Mouse (Mus musculus) forebrain, embryonic 13.5 days (tissue): Measurements from ENCODE around the gene Lrpap1. TPM values are rescaled to one million over a fixed set of nuclear protein-coding genes. Genes with fewer than 3 reads are reported as not detected.
A peak's percentile ranks its signal among the peaks of the same experiment; 100 is the strongest.

Experiments used
- ATAC-seq: fragments of 200-750 bp; cut with Nextera tagmentation; 2 replicates; pipeline ENCODE4 v1.8.0; 2017
- H3K27ac ChIP-seq: fragments of 300-500 bp; sonication (generic); 2 replicates; pipeline ENCODE4 v1.5.1; 2015; ENCODE audit warnings: inconsistent platforms, mild to moderate bottlenecking, moderate library complexity
- H3K27me3 ChIP-seq: fragments of 300-500 bp; sonication (generic); 2 replicates; pipeline ENCODE4 v1.6.1; 2015; ENCODE audit warnings: mild to moderate bottlenecking, inconsistent platforms
- H3K36me3 ChIP-seq: fragments of 300-500 bp; sonication (generic); 2 replicates; pipeline ENCODE4 v1.6.1; 2015; ENCODE audit warnings: mild to moderate bottlenecking, inconsistent platforms; ENCODE audit not compliant: poor library complexity, severe bottlenecking
- H3K4me1 ChIP-seq: fragments of 300-500 bp; sonication (generic); 2 replicates; pipeline ENCODE4 v1.6.1; 2015; ENCODE audit warnings: inconsistent platforms
- H3K4me2 ChIP-seq: fragments of 300-500 bp; sonication (generic); 2 replicates; pipeline ENCODE4 v1.6.1; 2015; ENCODE audit warnings: inconsistent platforms, mild to moderate bottlenecking, moderate library complexity
- H3K4me3 ChIP-seq: fragments of 300-500 bp; sonication (generic); 2 replicates; pipeline ENCODE4 v1.5.1; 2015; ENCODE audit warnings: mild to moderate bottlenecking, inconsistent platforms
- H3K9ac ChIP-seq: fragments of 300-500 bp; sonication (generic); 2 replicates; pipeline ENCODE4 v1.6.1; 2015; ENCODE audit warnings: mild to moderate bottlenecking, inconsistent platforms
- H3K9me3 ChIP-seq: fragments of 300-500 bp; sonication (generic); replicated peaks from 2 replicates; pipeline ENCODE4 v1.6.1; 2016; ENCODE audit warnings: inconsistent platforms
- WGBS: fragments of 180-500 bp; shearing (Covaris S2); methylation state at CpG from one replicate; pipeline ENCODE4 v1.1.7; 2015; 5-methylcytosine and 5-hydroxymethylcytosine counted together
- polyA plus RNA-seq: library from polyadenylated mRNA; unstranded; fragments of >200 nt; fragmentation: Nextera tagmentation; extraction: Ambion mirVana; gene quantifications from 2 replicates; pipeline ENCODE4 v1.2.1, GENCODE M21; 2015

The Lrpap1 gene
- polyA plus RNA-seq, 1 experiment from 2014 or later, result 104 TPM

GRCm38 (mm10) chr5:35137510-35138182 is 32.1 kb upstream of the Lrpap1 start:
- ATAC-seq, result peak; percentile 74
- WGBS, result 54% methylated on average over 13 of the region's 13 CpGs
- Histone ChIP-seq H3K9me3 (no peaks in the 10 kb centered on the region), H3K27ac (peak overlapping the region; percentile 93), H3K4me1 (peaks cover 39% of the 10 kb centered on the region), H3K4me2 (0 out of 2 replicates have a peak overlapping the region, but pooled peaks have one; percentile 8), H3K36me3 (no peaks in the 10 kb centered on the region), H3K27me3 (no peaks in the 10 kb centered on the region), H3K9ac (no peak overlapping the region), H3K4me3 (no peak overlapping the region)

DNA sequence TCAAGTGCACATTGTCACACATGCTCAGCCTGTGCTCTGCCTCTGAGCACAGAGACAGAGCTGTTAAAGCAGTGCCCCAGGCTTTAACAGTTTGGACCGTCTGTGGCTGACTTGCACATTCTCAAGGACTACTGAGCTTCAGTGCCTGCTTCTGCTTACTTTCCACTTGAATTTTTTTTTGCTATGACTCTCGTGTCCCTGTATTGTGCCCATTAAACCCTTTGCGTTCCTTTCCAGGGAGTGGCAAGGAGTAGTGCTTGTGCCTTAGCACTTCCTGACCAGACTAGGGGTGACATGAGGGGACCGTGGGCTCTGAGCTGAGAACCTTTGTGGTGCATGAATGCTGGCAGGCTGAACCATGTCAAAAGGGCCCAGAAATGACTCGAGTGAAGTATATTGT is 30.3 kb upstream of the Lrpap1 start:
- H3K27me3 ChIP-seq, result no peaks in the 10 kb centered on the region
- no peak overlapping the region for H3K4me2 ChIP-seq
- H3K4me3 ChIP-seq, result no peak overlapping the region
- no peak for ATAC-seq
- no peaks in the 10 kb centered on the region for H3K36me3 ChIP-seq
- no peaks in the 10 kb centered on the region for H3K9me3 ChIP-seq
- no peak overlapping the region for H3K9ac ChIP-seq
- 83% methylated on average over 5 of the region's 5 CpGs for WGBS
- peaks cover 33% of the 10 kb centered on the region for H3K4me1 ChIP-seq
- no peak overlapping the region for H3K27ac ChIP-seq

- no peak overlapping the region for H3K4me2 ChIP-seq
These were observed 28.7 kb upstream of the Lrpap1 start for GRCm38 (mm10) chr5:35134286-35134685.

DNA sequence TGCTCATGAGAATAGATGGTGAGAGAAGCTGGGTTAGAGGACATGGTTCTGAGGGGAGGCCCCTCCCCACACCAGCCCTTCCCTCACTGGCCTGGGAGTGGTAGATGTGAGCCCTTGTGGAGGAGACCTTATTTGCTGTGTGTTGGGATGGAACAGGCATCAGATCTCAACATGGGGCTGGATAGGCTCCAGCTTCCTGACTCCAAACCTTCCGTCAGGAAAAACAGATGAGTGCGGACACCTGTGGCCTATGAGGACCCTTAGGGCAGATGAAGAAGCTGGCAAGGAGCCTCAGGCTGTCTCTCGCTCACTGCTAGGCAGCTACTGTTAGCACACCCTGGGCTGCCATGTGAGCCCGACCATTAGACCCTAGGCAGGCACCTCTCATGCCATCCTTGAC is 27.9 kb upstream of the Lrpap1 start:
- H3K9me3 ChIP-seq, result no peaks in the 10 kb centered on the region; the same call in 1 of the 2 replicates
- no peak overlapping the region for H3K9ac ChIP-seq
- no peaks in the 10 kb centered on the region for H3K36me3 ChIP-seq
- H3K4me3 ChIP-seq, result no peak overlapping the region
- no peaks in the 10 kb centered on the region for H3K27me3 ChIP-seq
- peaks cover 28% of the 10 kb centered on the region for H3K4me1 ChIP-seq
- no peak overlapping the region for H3K4me2 ChIP-seq
- no peak for ATAC-seq
- WGBS, result 87% methylated on average over 4 of the region's 4 CpGs
- no peak overlapping the region for H3K27ac ChIP-seq

More at GRCm38 (mm10) chr5:35134286-35134685, 28.7 kb upstream of the Lrpap1 start:
- no peak for ATAC-seq
- Histone ChIP-seq H3K9me3 (no peaks in the 10 kb centered on the region; the same call in 1 of the 2 replicates), H3K4me1 (peaks cover 31% of the 10 kb centered on the region), H3K36me3 (no peaks in the 10 kb centered on the region), H3K4me3 (no peak overlapping the region), H3K27me3 (no peaks in the 10 kb centered on the region), H3K9ac (no peak overlapping the region), H3K27ac (no peak overlapping the region)
- 71% methylated on average over 3 of the region's 3 CpGs for WGBS

GRCm38 (mm10) chr5:35132278-35132980 is 26.9 kb upstream of the Lrpap1 start:
- Histone ChIP-seq H3K36me3 (no peaks in the 10 kb centered on the region), H3K27ac (no peak overlapping the region), H3K27me3 (no peaks in the 10 kb centered on the region), H3K4me3 (no peak overlapping the region), H3K9me3 (no peaks in the 10 kb centered on the region; the same call in 1 of the 2 replicates), H3K9ac (no peak overlapping the region; the same call in none of the 2 replicates), H3K4me2 (no peak overlapping the region), H3K4me1 (peaks cover 17% of the 10 kb centered on the region)
- WGBS, result 89% methylated on average over 9 of the region's 9 CpGs
- no peak for ATAC-seq

GRCm38 (mm10) chr5:35131773-35132172 is 26.2 kb upstream of the Lrpap1 start:
- H3K4me3 ChIP-seq, result no peak overlapping the region
- no peak overlapping the region for H3K4me2 ChIP-seq
- ATAC-seq, result peak; percentile 55
- WGBS, result 4% methylated on average over 7 of the region's 7 CpGs
- no peak overlapping the region; the same call in 1 of the 2 replicates for H3K9ac ChIP-seq
- no peaks in the 10 kb centered on the region; the same call in 1 of the 2 replicates for H3K9me3 ChIP-seq
- H3K4me1 ChIP-seq, result peaks cover 14% of the 10 kb centered on the region
- H3K27me3 ChIP-seq, result no peaks in the 10 kb centered on the region
- no peak overlapping the region for H3K27ac ChIP-seq
- no peaks in the 10 kb centered on the region for H3K36me3 ChIP-seq

- no peak for ATAC-seq
- Histone ChIP-seq H3K4me3 (no peak overlapping the region), H3K9ac (no peak overlapping the region), H3K27ac (no peak overlapping the region), H3K9me3 (no peaks in the 10 kb centered on the region; the same call in 1 of the 2 replicates), H3K27me3 (no peaks in the 10 kb centered on the region), H3K36me3 (no peaks in the 10 kb centered on the region), H3K4me2 (no peak overlapping the region), H3K4me1 (peaks cover 14% of the 10 kb centered on the region)
- 38% methylated on average over 1 of the region's 1 CpGs for WGBS
These were observed 25.7 kb upstream of the Lrpap1 start for GRCm38 (mm10) chr5:35131237-35131636.

DNA sequence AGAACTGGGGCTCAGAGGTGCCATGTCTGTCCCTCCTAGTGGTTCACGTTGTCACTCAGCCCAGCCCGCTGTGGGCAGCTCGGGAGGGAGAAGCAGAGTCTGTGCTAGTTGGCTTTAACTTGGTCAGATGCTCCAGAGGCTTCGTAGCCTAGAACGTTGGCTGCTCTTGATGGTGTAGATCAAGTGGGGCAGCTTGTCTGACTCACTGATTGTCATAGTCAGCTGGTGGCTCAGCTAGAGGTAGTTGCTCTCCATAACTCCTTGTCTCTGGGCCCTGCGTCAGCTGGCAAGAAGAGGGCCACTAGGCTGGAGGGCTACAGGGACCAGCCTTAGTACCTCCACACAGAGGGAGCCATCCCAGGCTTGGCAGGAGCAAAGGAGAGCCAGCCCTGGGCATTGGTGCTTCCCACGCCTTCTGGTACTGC is 24.2 kb upstream of the Lrpap1 start:
- no peaks in the 10 kb centered on the region for H3K36me3 ChIP-seq
- H3K27me3 ChIP-seq, result no peaks in the 10 kb centered on the region
- no peak overlapping the region for H3K4me3 ChIP-seq
- H3K4me1 ChIP-seq, result peaks cover 14% of the 10 kb centered on the region
- H3K27ac ChIP-seq, result peak overlapping the region; percentile 71
- no peak overlapping the region for H3K9ac ChIP-seq
- H3K4me2 ChIP-seq, result no peak overlapping the region
- WGBS, result 87% methylated on average over 7 of the region's 7 CpGs
- H3K9me3 ChIP-seq, result no peaks in the 10 kb centered on the region; the same call in 1 of the 2 replicates
- ATAC-seq, result no peak; the same call in 1 of the 2 replicates

DNA sequence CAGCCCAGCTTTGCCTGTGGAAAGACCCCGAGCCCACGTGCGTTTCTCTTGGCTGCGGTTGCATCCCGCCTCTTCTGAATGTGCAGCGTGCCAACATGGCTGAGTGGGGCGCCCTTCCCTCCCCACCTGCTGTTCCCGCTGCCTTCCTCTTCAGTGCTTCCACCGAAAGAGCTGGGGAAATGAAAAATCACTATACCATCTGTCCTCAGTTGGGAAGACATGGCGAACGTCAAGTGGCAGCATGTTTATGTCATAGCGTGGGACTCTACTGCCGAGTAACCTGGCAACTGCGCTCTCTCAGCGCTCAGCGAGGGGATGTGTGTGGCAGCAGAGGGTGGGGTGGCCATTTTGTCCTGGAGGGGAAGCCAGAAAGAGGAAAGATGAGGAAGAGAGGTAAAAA is 23.6 kb upstream of the Lrpap1 start:
- 77% methylated on average over 16 of the region's 16 CpGs for WGBS
- no peak overlapping the region for H3K4me3 ChIP-seq
- peak overlapping the region; percentile 71 for H3K27ac ChIP-seq
- no peaks in the 10 kb centered on the region for H3K27me3 ChIP-seq
- no peak overlapping the region for H3K9ac ChIP-seq
- H3K9me3 ChIP-seq, result no peaks in the 10 kb centered on the region; the same call in 1 of the 2 replicates
- peaks cover 14% of the 10 kb centered on the region for H3K4me1 ChIP-seq
- peak; percentile 81; the same call in 1 of the 2 replicates for ATAC-seq
- no peaks in the 10 kb centered on the region for H3K36me3 ChIP-seq
- no peak overlapping the region for H3K4me2 ChIP-seq

DNA sequence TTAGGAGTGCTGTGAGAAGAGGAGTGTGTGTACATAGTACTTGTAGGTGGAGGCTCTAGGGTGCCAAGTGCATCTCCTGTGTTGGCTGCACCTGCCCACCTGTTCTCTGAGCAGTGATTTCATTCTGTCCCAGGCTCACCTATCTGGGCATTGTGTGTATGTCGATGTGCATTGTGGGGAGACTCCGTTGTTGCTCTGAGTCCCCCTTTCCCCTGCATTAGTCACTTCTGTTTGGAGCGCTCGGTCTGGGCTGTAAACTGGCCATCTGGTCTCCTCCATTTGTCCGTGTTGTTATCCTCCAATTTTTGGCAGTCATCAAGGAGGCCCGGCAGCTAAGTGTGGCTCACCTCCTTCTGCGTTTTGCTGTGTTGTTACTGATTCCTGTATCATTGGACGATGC is 14.5 kb upstream of the Lrpap1 start:
- ATAC-seq, result peak; percentile 65; the same call in 1 of the 2 replicates
- WGBS, result 76% methylated on average over 8 of the region's 8 CpGs

DNA sequence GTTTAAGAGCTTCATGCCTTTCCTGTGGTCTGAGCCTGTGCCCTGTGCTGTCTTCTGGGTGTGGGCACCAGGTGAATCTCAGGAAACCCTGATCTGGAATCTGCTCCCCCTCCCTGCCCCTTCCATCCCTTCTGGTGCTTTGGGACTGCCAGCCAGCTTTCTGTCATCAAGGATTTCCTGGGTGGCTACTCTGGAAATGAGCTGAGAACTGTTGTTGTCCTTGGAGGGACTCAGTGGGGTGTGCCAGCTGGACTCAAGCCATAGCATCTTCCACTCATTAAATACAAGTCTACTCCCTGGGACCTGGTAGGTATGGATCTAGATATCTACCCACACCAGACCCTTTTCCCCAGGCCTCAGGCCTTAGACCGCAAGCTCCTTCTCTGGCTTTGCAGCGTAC is 12.9 kb upstream of the Lrpap1 start:
- ATAC-seq, result 0 out of 2 replicates have a peak, but pooled peaks have one; percentile 30
- Histone ChIP-seq H3K27ac (no peak overlapping the region), H3K9ac (no peak overlapping the region)

More for the DNA sequence above, 14.5 kb upstream of the Lrpap1 start:
- no peak overlapping the region for H3K4me2 ChIP-seq
- no peak overlapping the region for H3K4me3 ChIP-seq
- no peak overlapping the region for H3K9ac ChIP-seq
- no peaks in the 10 kb centered on the region for H3K9me3 ChIP-seq
- no peaks in the 10 kb centered on the region for H3K27me3 ChIP-seq
- H3K4me1 ChIP-seq, result peaks cover 9% of the 10 kb centered on the region
- H3K36me3 ChIP-seq, result no peaks in the 10 kb centered on the region
- H3K27ac ChIP-seq, result no peak overlapping the region; the same call in 1 of the 2 replicates

GRCm38 (mm10) chr5:35117633-35118032 is 12.1 kb upstream of the Lrpap1 start:
- ATAC-seq, result no peak
- H3K27ac ChIP-seq, result 0 out of 2 replicates have a peak overlapping the region, but pooled peaks have one; percentile 19
- WGBS, result 73% methylated on average over 3 of the region's 3 CpGs

More for the DNA sequence above, 12.9 kb upstream of the Lrpap1 start:
- H3K4me2 ChIP-seq, result no peak overlapping the region
- WGBS, result 91% methylated on average over 2 of the region's 2 CpGs
- H3K4me3 ChIP-seq, result no peak overlapping the region
- peaks cover 9% of the 10 kb centered on the region for H3K4me1 ChIP-seq
- H3K27me3 ChIP-seq, result no peaks in the 10 kb centered on the region
- H3K9me3 ChIP-seq, result no peaks in the 10 kb centered on the region
- H3K36me3 ChIP-seq, result no peaks in the 10 kb centered on the region

More at GRCm38 (mm10) chr5:35117633-35118032, 12.1 kb upstream of the Lrpap1 start:
- Histone ChIP-seq H3K36me3 (no peaks in the 10 kb centered on the region), H3K4me3 (no peak overlapping the region), H3K4me1 (peaks cover 9% of the 10 kb centered on the region), H3K4me2 (no peak overlapping the region), H3K27me3 (no peaks in the 10 kb centered on the region), H3K9ac (no peak overlapping the region), H3K9me3 (no peaks in the 10 kb centered on the region)
